Mouse (Mus musculus): ENCODE data around the gene Cebpzos. TPM values are rescaled to one million over a fixed set of nuclear protein-coding genes. Genes with fewer than 3 reads are reported as not detected.

Gene Cebpzos
- polyA plus RNA-seq, 2 experiments = 34.3 to 104 TPM

GRCm38 (mm10) chr17:78915772-78916171 is 528 bp upstream of the Cebpzos start:
- no peak for TF ChIP-seq POLR2A (IDR thresholded peaks at IDR 0.05; ENCODE audit: borderline replicate concordance, extremely low read depth, insufficient read depth, insufficient read length)
- WGBS = 55% methylated on average over 6 of the region's 6 CpGs
- no peaks in the 10 kb centered on the region for H3K9me3 ChIP-seq (ENCODE audit: control insufficient read depth, low read length)
- 0 out of 2 replicates have a peak overlapping the region, but pooled peaks have one; percentile 77 for H3K27ac ChIP-seq (replicated peaks; ENCODE audit: low read depth, low read length)
- peak overlapping the region; percentile 72 for H3K4me2 ChIP-seq (replicated peaks; ENCODE audit: low read depth, low read length, severe bottlenecking)
- ATAC-seq (ENCODE audit: low FRiP score, low read depth) = no peak
- H3K27me3 ChIP-seq (ENCODE audit: control insufficient read depth, insufficient read depth, low read length) = no peaks in the 10 kb centered on the region
- peak overlapping the region; percentile 61 for H3K4me3 ChIP-seq (replicated peaks; ENCODE audit: low read length)
- H3K36me3 ChIP-seq (ENCODE audit: control insufficient read depth, insufficient read depth, low read length) = peaks cover 18% of the 10 kb centered on the region
- no peak for DNase-seq (ENCODE audit: low spot score)
- 0 out of 2 replicates have a peak, but pooled peaks cover 4% of the 10 kb centered on the region for H3K4me1 ChIP-seq (ENCODE audit: control insufficient read depth, insufficient read depth, low read length)
- peak overlapping the region; percentile 69 for H3K9ac ChIP-seq (ENCODE audit: low read depth, low read length, severe bottlenecking)

GRCm38 (mm10) chr17:78916899-78917298 is 599 bp downstream of the Cebpzos start:
- peaks cover 29% of the 10 kb centered on the region for H3K36me3 ChIP-seq (ENCODE audit: control insufficient read depth, insufficient read depth, low read length)
- no peaks in the 10 kb centered on the region for H3K27me3 ChIP-seq (ENCODE audit: control insufficient read depth, insufficient read depth, low read length)
- ATAC-seq (ENCODE audit: low FRiP score, low read depth) = peak; percentile 12; the same call in 1 of the 2 replicates
- H3K9ac ChIP-seq (ENCODE audit: low read depth, low read length, severe bottlenecking) = peak overlapping the region; percentile 69
- 0 out of 2 replicates have a peak, but pooled peaks cover 4% of the 10 kb centered on the region for H3K4me1 ChIP-seq (ENCODE audit: control insufficient read depth, insufficient read depth, low read length)
- no peaks in the 10 kb centered on the region for H3K9me3 ChIP-seq (ENCODE audit: control insufficient read depth, low read length)
- no peak for TF ChIP-seq POLR2A (IDR thresholded peaks at IDR 0.05; ENCODE audit: borderline replicate concordance, extremely low read depth, insufficient read depth, insufficient read length)
- peak overlapping the region; percentile 61 for H3K4me3 ChIP-seq (replicated peaks; ENCODE audit: low read length)
- 2% methylated on average over 11 of the region's 11 CpGs for WGBS
- peak overlapping the region; percentile 77 for H3K27ac ChIP-seq (replicated peaks; ENCODE audit: low read depth, low read length)
- H3K4me2 ChIP-seq (replicated peaks; ENCODE audit: low read depth, low read length, severe bottlenecking) = peak overlapping the region; percentile 72
- DNase-seq (ENCODE audit: low spot score) = no peak

- DNase-seq (ENCODE audit: low spot score) (no peak), ATAC-seq (ENCODE audit: low FRiP score, low read depth) (no peak)
- Histone ChIP-seq H3K27ac (replicated peaks; ENCODE audit: low read depth, low read length) (no peak overlapping the region), H3K4me2 (replicated peaks; ENCODE audit: low read depth, low read length, severe bottlenecking) (peak overlapping the region; percentile 3; the same call in 1 of the 2 replicates), H3K4me1 (ENCODE audit: control insufficient read depth, insufficient read depth, low read length) (0 out of 2 replicates have a peak, but pooled peaks cover 4% of the 10 kb centered on the region), H3K4me3 (replicated peaks; ENCODE audit: low read length) (0 out of 2 replicates have a peak overlapping the region, but pooled peaks have one; percentile 61), H3K9me3 (ENCODE audit: control insufficient read depth, low read length) (no peaks in the 10 kb centered on the region), H3K36me3 (ENCODE audit: control insufficient read depth, insufficient read depth, low read length) (peaks cover 35% of the 10 kb centered on the region), H3K27me3 (ENCODE audit: control insufficient read depth, insufficient read depth, low read length) (no peaks in the 10 kb centered on the region), H3K9ac (ENCODE audit: low read depth, low read length, severe bottlenecking) (no peak overlapping the region)
- TF ChIP-seq POLR2A (IDR thresholded peaks at IDR 0.05; ENCODE audit: borderline replicate concordance, extremely low read depth, insufficient read depth, insufficient read length) = no peak
- WGBS = 51% methylated on average over 6 of the region's 6 CpGs
Measured at GRCm38 (mm10) chr17:78917696-78918095, 1.4 kb downstream of the Cebpzos start.

- H3K4me2 ChIP-seq (replicated peaks; ENCODE audit: low read depth, low read length, severe bottlenecking) = peak overlapping the region; percentile 60
- H3K4me3 ChIP-seq (replicated peaks; ENCODE audit: low read length) = peak overlapping the region; percentile 79
- H3K9me3 ChIP-seq (ENCODE audit: control insufficient read depth, low read length) = no peaks in the 10 kb centered on the region
- no peaks in the 10 kb centered on the region for H3K27me3 ChIP-seq (ENCODE audit: control insufficient read depth, insufficient read depth, low read length)
- H3K9ac ChIP-seq (ENCODE audit: low read depth, low read length, severe bottlenecking) = no peak overlapping the region; the same call in 1 of the 2 replicates
- no peak for TF ChIP-seq POLR2A (IDR thresholded peaks at IDR 0.05; ENCODE audit: borderline replicate concordance, extremely low read depth, insufficient read depth, insufficient read length)
- H3K27ac ChIP-seq (replicated peaks; ENCODE audit: low read depth, low read length) = no peak overlapping the region
- ATAC-seq (ENCODE audit: low FRiP score, low read depth) (no peak), DNase-seq (ENCODE audit: low spot score) (no peak)
- 77% methylated on average over 2 of the region's 2 CpGs for WGBS
- H3K36me3 ChIP-seq (ENCODE audit: control insufficient read depth, insufficient read depth, low read length) = peaks cover 42% of the 10 kb centered on the region
- H3K4me1 ChIP-seq (ENCODE audit: control insufficient read depth, insufficient read depth, low read length) = peaks cover 5% of the 10 kb centered on the region
Measured at GRCm38 (mm10) chr17:78935857-78936256, 19.6 kb downstream of the Cebpzos start.

- DNase-seq (ENCODE audit: low spot score) (peak; percentile 97), ATAC-seq (ENCODE audit: low FRiP score, low read depth) (peak; percentile 100)
- H3K4me3 ChIP-seq (replicated peaks; ENCODE audit: low read length) = peak within 1 kb of the TSS; percentile 79
- H3K4me1 ChIP-seq (ENCODE audit: control insufficient read depth, insufficient read depth, low read length) = peaks cover 5% of the 10 kb centered on the region
- H3K36me3 ChIP-seq (ENCODE audit: control insufficient read depth, insufficient read depth, low read length) = peaks cover 35% of the 10 kb centered on the region
- under 1% methylated on average over 45 of the region's 45 CpGs for WGBS
- no peaks in the 10 kb centered on the region for H3K27me3 ChIP-seq (ENCODE audit: control insufficient read depth, insufficient read depth, low read length)
- H3K4me2 ChIP-seq (replicated peaks; ENCODE audit: low read depth, low read length, severe bottlenecking) = peak within 1 kb of the TSS; percentile 60
- H3K9me3 ChIP-seq (ENCODE audit: control insufficient read depth, low read length) = no peaks in the 10 kb centered on the region
- H3K9ac ChIP-seq (ENCODE audit: low read depth, low read length, severe bottlenecking) = peak within 1 kb of the TSS; percentile 82
- TF ChIP-seq POLR2A (IDR thresholded peaks at IDR 0.05; ENCODE audit: borderline replicate concordance, extremely low read depth, insufficient read depth, insufficient read length) = peak; percentile 77; the same call in 1 of the 2 replicates
- H3K27ac ChIP-seq (replicated peaks; ENCODE audit: low read depth, low read length) = no peak within 1 kb of the TSS
Measured at GRCm38 (mm10) chr17:78936466-78937228, 20.3 kb downstream of the Cebpzos start, which contains the start of the genes Cebpz and Ndufaf7. TSS of gene Cebpz (minus strand) at chr17:78937066. TSS of gene Ndufaf7 (plus strand) at chr17:78937136.
